Mouse (Mus musculus) CH12.LX (cell line): ENCODE results near the gene Alcam. TPM values are rescaled to one million over a fixed set of nuclear protein-coding genes. Genes with fewer than 3 reads are reported as not detected.

Source experiments
- DNase-seq: peaks from one replicate; pipeline ENCODE4 v3.0.0-alpha.2; 2013; ENCODE audit errors: extremely low read depth
- H3K27ac ChIP-seq: 2 replicates; pipeline ENCODE4 v1.5.1; 2012; ENCODE audit warnings: low read depth, mild to moderate bottlenecking, control low read depth, moderate library complexity; ENCODE audit not compliant: insufficient read depth
- H3K27me3 ChIP-seq: replicated peaks from 2 replicates; pipeline ENCODE3; 2012; ENCODE audit warnings: inconsistent platforms
- H3K36me3 ChIP-seq, 2 experiments: replicated peaks in 1 of 2; 2 replicates each; pipeline versions ENCODE3 to v1.6.1; 2012; ENCODE audit warnings: inconsistent platforms in 1 of 2, low read length in 1 of 2, mild to moderate bottlenecking in 1 of 2, mixed read lengths in 1 of 2, moderate library complexity in 1 of 2; ENCODE audit not compliant: control insufficient read depth in 1 of 2, insufficient read depth in 1 of 2
- H3K4me1 ChIP-seq, 2 experiments: 2 replicates each; pipeline ENCODE4 v1.6.1; 2012; ENCODE audit warnings: inconsistent platforms in 1 of 2, moderate library complexity in 1 of 2; ENCODE audit not compliant: insufficient read depth in 2 of 2, control insufficient read depth in 1 of 2
- H3K4me2 ChIP-seq: 2 replicates; pipeline ENCODE4 v1.6.1; 2012; ENCODE audit warnings: low read depth, mild to moderate bottlenecking, control low read depth; ENCODE audit not compliant: poor library complexity, insufficient read depth, severe bottlenecking
- H3K4me3 ChIP-seq, 3 experiments: fragments of 150-350 bp in 1 of 3; sonication (generic) in 1 of 3; replicated peaks in 1 of 3; 2 replicates each; pipeline versions ENCODE3 to v1.5.1; 2011 to 2012; ENCODE audit warnings: low read depth in 2 of 3, low read length in 2 of 3, mild to moderate bottlenecking in 2 of 3, moderate library complexity in 2 of 3, control low read depth in 1 of 3, improper control_type of control experiment in 1 of 3, inconsistent platforms in 1 of 3, mixed read lengths in 1 of 3; ENCODE audit not compliant: poor library complexity in 1 of 3
- H3K79me2 ChIP-seq: replicated peaks from 2 replicates; pipeline ENCODE4 v1.6.1; 2012; ENCODE audit warnings: mild to moderate bottlenecking, moderate library complexity; ENCODE audit not compliant: control insufficient read depth, poor library complexity, insufficient read depth, severe bottlenecking; ENCODE audit errors: extremely low read depth
- H3K9ac ChIP-seq: 2 replicates; pipeline ENCODE4 v1.6.1; 2012; ENCODE audit warnings: low read depth, mild to moderate bottlenecking, control low read depth, moderate library complexity; ENCODE audit not compliant: insufficient read depth
- H3K9me3 ChIP-seq: replicated peaks from 2 replicates; pipeline ENCODE3; 2012; ENCODE audit warnings: low read length, inconsistent platforms, mixed read lengths
- BHLHE40 ChIP-seq: IDR thresholded peaks from 2 replicates; pipeline ENCODE4 v1.6.1; 2011; ENCODE audit warnings: mild to moderate bottlenecking, low read depth, low read length, improper control_type of control experiment
- CHD1 ChIP-seq: IDR thresholded peaks from 2 replicates; pipeline ENCODE4 v1.6.1; 2012; ENCODE audit warnings: low read depth, low read length, improper control_type of control experiment, inconsistent platforms
- CHD2 ChIP-seq: IDR thresholded peaks from 2 replicates; pipeline ENCODE4 v1.6.1; 2011; ENCODE audit warnings: low read length, improper control_type of control experiment
- CTCF ChIP-seq, 2 experiments: IDR thresholded peaks in 1 of 2; conservative IDR thresholded peaks in 1 of 2; 2 replicates each; pipeline ENCODE4 v1.5.1; 2011 to 2012; ENCODE audit warnings: low read depth in 2 of 2, low read length in 2 of 2, improper control_type of control experiment in 1 of 2, inconsistent platforms in 1 of 2, mild to moderate bottlenecking in 1 of 2, moderate library complexity in 1 of 2
- E2F4 ChIP-seq: IDR thresholded peaks from 2 replicates; pipeline ENCODE4 v1.6.1; 2011; ENCODE audit warnings: low read depth, low read length, improper control_type of control experiment; ENCODE audit not compliant: insufficient replicate concordance
- ELF1 ChIP-seq: IDR thresholded peaks from 2 replicates; pipeline ENCODE4 v1.6.1; 2014; ENCODE audit warnings: low read depth, mild to moderate bottlenecking, inconsistent platforms, low read length, improper control_type of control experiment
- EP300 ChIP-seq: IDR thresholded peaks from 2 replicates; pipeline ENCODE4 v1.6.1; 2011; ENCODE audit warnings: low read length, improper control_type of control experiment
- ETS1 ChIP-seq: conservative IDR thresholded peaks from 2 replicates; pipeline ENCODE4 v1.6.1; 2012; ENCODE audit warnings: low read depth, mild to moderate bottlenecking, inconsistent platforms, low read length, improper control_type of control experiment, moderate library complexity
- GABPA ChIP-seq: IDR thresholded peaks from 2 replicates; pipeline ENCODE4 v1.6.1; 2012; ENCODE audit warnings: low read depth, low read length, improper control_type of control experiment, inconsistent platforms; ENCODE audit not compliant: insufficient replicate concordance
- HCFC1 ChIP-seq: IDR thresholded peaks from 2 replicates; pipeline ENCODE4 v1.6.1; 2012; ENCODE audit warnings: low read depth, mild to moderate bottlenecking, inconsistent platforms, low read length, improper control_type of control experiment
- IRF4 ChIP-seq: IDR thresholded peaks from 2 replicates; pipeline ENCODE4 v1.6.1; 2014; ENCODE audit warnings: low read depth, mild to moderate bottlenecking, inconsistent platforms, low read length, improper control_type of control experiment
- JUN ChIP-seq: IDR thresholded peaks from 2 replicates; pipeline ENCODE4 v1.6.1; 2011; ENCODE audit warnings: low read depth, mild to moderate bottlenecking, low read length, improper control_type of control experiment, moderate library complexity; ENCODE audit not compliant: insufficient read depth
- JUND ChIP-seq: conservative IDR thresholded peaks from 2 replicates; pipeline ENCODE4 v1.6.1; 2011; ENCODE audit warnings: low read depth, low read length, improper control_type of control experiment
- MAFK ChIP-seq: IDR thresholded peaks from 2 replicates; pipeline ENCODE4 v1.6.1; 2011; ENCODE audit warnings: low read length, improper control_type of control experiment; ENCODE audit not compliant: insufficient replicate concordance
- MAX ChIP-seq: IDR thresholded peaks from 2 replicates; pipeline ENCODE4 v1.6.1; 2011; ENCODE audit warnings: low read length, improper control_type of control experiment
- MAZ ChIP-seq: IDR thresholded peaks from 2 replicates; pipeline ENCODE4 v1.6.1; 2012; ENCODE audit warnings: low read depth, mild to moderate bottlenecking, inconsistent platforms, low read length, improper control_type of control experiment, moderate library complexity
- MEF2A ChIP-seq: IDR thresholded peaks from 2 replicates; pipeline ENCODE4 v1.6.1; 2014; ENCODE audit warnings: low read depth, mild to moderate bottlenecking, inconsistent platforms, low read length, improper control_type of control experiment, borderline replicate concordance
- MXI1 ChIP-seq: IDR thresholded peaks from 2 replicates; pipeline ENCODE4 v1.6.1; 2011; ENCODE audit warnings: mild to moderate bottlenecking, low read depth, low read length, improper control_type of control experiment
- NELFE ChIP-seq: IDR thresholded peaks from 2 replicates; pipeline ENCODE4 v1.6.1; 2011; ENCODE audit warnings: low read depth, low read length, improper control_type of control experiment
- PAX5 ChIP-seq: IDR thresholded peaks from 2 replicates; pipeline ENCODE4 v1.6.1; 2012; ENCODE audit warnings: low read length, inconsistent platforms, mixed read lengths
- POLR2AphosphoS2 ChIP-seq: IDR thresholded peaks from 2 replicates; pipeline ENCODE4 v1.6.1; 2011; ENCODE audit warnings: low read depth, low read length, improper control_type of control experiment
- RAD21 ChIP-seq: IDR thresholded peaks from 2 replicates; pipeline ENCODE4 v1.6.1; 2011; ENCODE audit warnings: low read depth, mild to moderate bottlenecking, low read length, improper control_type of control experiment, moderate library complexity
- RCOR1 ChIP-seq: conservative IDR thresholded peaks from 2 replicates; pipeline ENCODE4 v1.6.1; 2012; ENCODE audit warnings: low read depth, mild to moderate bottlenecking, inconsistent platforms, low read length, improper control_type of control experiment
- SIN3A ChIP-seq: IDR thresholded peaks from 2 replicates; pipeline ENCODE4 v1.6.1; 2012; ENCODE audit warnings: low read length, improper control_type of control experiment, inconsistent platforms
- SMC3 ChIP-seq: IDR thresholded peaks from 2 replicates; pipeline ENCODE4 v1.6.1; 2011; ENCODE audit warnings: low read depth, low read length, improper control_type of control experiment
- TBP ChIP-seq: conservative IDR thresholded peaks from 2 replicates; pipeline ENCODE4 v1.6.1; 2011; ENCODE audit warnings: low read depth, low read length, improper control_type of control experiment
- TCF12 ChIP-seq: IDR thresholded peaks from 2 replicates; pipeline ENCODE4 v1.6.1; 2014; ENCODE audit warnings: low read depth, mild to moderate bottlenecking, inconsistent platforms, low read length, improper control_type of control experiment
- UBTF ChIP-seq: IDR thresholded peaks from 2 replicates; pipeline ENCODE4 v1.6.1; 2012; ENCODE audit warnings: low read depth, mild to moderate bottlenecking, inconsistent platforms, low read length, improper control_type of control experiment, moderate library complexity
- USF2 ChIP-seq: conservative IDR thresholded peaks from 2 replicates; pipeline ENCODE4 v1.6.1; 2011; ENCODE audit warnings: low read depth, low read length, improper control_type of control experiment
- ZC3H11A ChIP-seq: IDR thresholded peaks from 2 replicates; pipeline ENCODE4 v1.6.1; 2012; ENCODE audit warnings: low read depth, mild to moderate bottlenecking, inconsistent platforms, low read length, improper control_type of control experiment
- ZMIZ1 ChIP-seq: IDR thresholded peaks from 2 replicates; pipeline ENCODE4 v1.6.1; 2012; ENCODE audit warnings: low read depth, mild to moderate bottlenecking, inconsistent platforms, low read length, improper control_type of control experiment
- ZNF384 ChIP-seq: IDR thresholded peaks from 2 replicates; pipeline ENCODE4 v1.6.1; 2012; ENCODE audit warnings: low read depth, low read length, improper control_type of control experiment, inconsistent platforms
- dilution Hi-C: fragments of 300-500 bp; cut with MboI; formaldehyde crosslinking; loops from 2 replicates; pipeline ENCODE4 v1.14.3; 2020; ENCODE audit warnings: low sequenced_read_pairs; ENCODE audit not compliant: extremely low pct_unique_long_range_greater_than_20kb, extremely low pct_ligation_motif_present
- in situ Hi-C: fragments of 300-500 bp; cut with MboI; formaldehyde crosslinking; loops from 3 replicates; pipeline ENCODE4 v1.14.3; 2019; ENCODE audit warnings: low sequenced_read_pairs, low pct_ligation_motif_present, low pct_unique_long_range_greater_than_20kb, mixed read lengths
- polyA plus RNA-seq: library from polyadenylated mRNA; unstranded; fragments of >175 nt; gene quantifications from 2 replicates; pipeline ENCODE4 v1.2.1, GENCODE M21; 2012; ENCODE audit warnings: low read depth; ENCODE audit not compliant: insufficient read length
- total RNA-seq, 2 experiments: library from RNA; depleted of rRNA; stranded (reverse); fragments of 300-350 nt in 1 of 2; fragments of >200 nt in 1 of 2; gene quantifications; 2 replicates each; pipeline ENCODE4 v1.2.3; 2012 to 2014

Gene Alcam
- total and polyA plus RNA-seq, 3 experiments = 26.3 to 56.7 (median 54.6) TPM

DNA sequence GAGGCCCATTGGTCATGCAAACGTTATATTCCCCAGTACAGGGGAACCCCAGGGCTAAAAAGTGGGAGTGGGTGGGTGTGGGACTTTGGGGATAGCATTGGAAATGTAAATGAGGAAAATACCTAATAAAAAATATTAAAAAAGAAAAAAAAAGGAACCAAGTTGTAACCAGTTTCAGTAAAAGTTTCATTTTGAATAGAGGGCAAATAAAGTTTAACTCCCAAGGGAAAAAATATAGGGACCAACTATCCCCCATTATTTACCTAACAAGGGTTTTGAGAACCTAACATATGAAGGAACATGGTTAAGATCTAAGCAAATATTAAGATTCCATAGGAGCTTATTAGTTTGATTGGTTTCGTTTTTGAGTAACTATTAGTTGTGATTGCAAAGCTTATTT is 146.9 kb downstream of the Alcam start:
- Histone ChIP-seq H3K4me3 (no peak overlapping the region), H3K9me3 (no peaks in the 10 kb centered on the region), H3K9ac (no peak overlapping the region; the same call in 1 of the 2 replicates), H3K27ac (no peak overlapping the region), H3K4me2 (peak overlapping the region; percentile 56), H3K27me3 (no peaks in the 10 kb centered on the region), H3K4me1 (peaks cover 15 to 50% of the 10 kb centered on the region in 2 experiments; a peak in 3 of 4 replicates), H3K36me3 (peaks cover 5% of the 10 kb centered on the region in 2 experiments), H3K79me2 (no peaks in the 10 kb centered on the region; the same call in 1 of the 2 replicates)
- in situ Hi-C loops = no loop called here
- dilution Hi-C loops = no loop called here
- no peak for DNase-seq
- peak; percentile 80 for TF ChIP-seq IRF4
- 0 out of 2 replicates have a peak, but pooled peaks have one; percentile 46 for TF ChIP-seq RCOR1
- no peak for TF ChIP-seq MEF2A
- TF ChIP-seq HCFC1 = no peak
- TF ChIP-seq JUN = peak; percentile 47
- TF ChIP-seq TBP = no peak
- TF ChIP-seq ZMIZ1 = no peak
- TF ChIP-seq MAX = no peak
- peak; percentile 78 for TF ChIP-seq ZNF384
- no peak for TF ChIP-seq GABPA
- TF ChIP-seq PAX5 = no peak
- TF ChIP-seq ZC3H11A = no peak
- no peak for TF ChIP-seq NELFE
- no peak for TF ChIP-seq CHD1
- TF ChIP-seq MXI1 = no peak
- TF ChIP-seq SIN3A = no peak
- TF ChIP-seq EP300 = peak; percentile 83
- no peak for TF ChIP-seq USF2
- TF ChIP-seq MAFK = no peak
- no peak for TF ChIP-seq UBTF
- peak; percentile 57; the same call in 1 of the 2 replicates for TF ChIP-seq JUND
- TF ChIP-seq ELF1 = no peak

GRCm38 (mm10) chr16:52303532-52303902 is 150.4 kb downstream of the Alcam start:
- no peaks in the 10 kb centered on the region for H3K27me3 ChIP-seq
- dilution Hi-C loops = no loop called here
- peak overlapping the region; percentile 91 for H3K27ac ChIP-seq
- H3K4me2 ChIP-seq = peak overlapping the region; percentile 76
- H3K9ac ChIP-seq = peak overlapping the region; percentile 39
- peak; percentile 75 for DNase-seq
- peaks cover 5 to 8% of the 10 kb centered on the region in 2 experiments for H3K36me3 ChIP-seq
- H3K4me3 ChIP-seq = peak overlapping the region in 1 of 3 experiments; percentile 9
- no peaks in the 10 kb centered on the region for H3K9me3 ChIP-seq
- in situ Hi-C loops = no loop called here
- H3K4me1 ChIP-seq = peaks cover 15 to 46% of the 10 kb centered on the region in 2 experiments
- H3K79me2 ChIP-seq = no peaks in the 10 kb centered on the region; the same call in 1 of the 2 replicates
- peak; percentile 77; the same call in 1 of the 2 replicates for TF ChIP-seq MAZ
- peak; percentile 14; the same call in 1 of the 2 replicates for TF ChIP-seq TCF12
- no peak for TF ChIP-seq CHD2
- no peak for TF ChIP-seq ZC3H11A
- no peak for TF ChIP-seq PAX5
- TF ChIP-seq JUN = no peak
- no peak; the same call in 1 of the 2 replicates for TF ChIP-seq POLR2AphosphoS2
- no peak for TF ChIP-seq GABPA
- TF ChIP-seq ETS1 = peak; percentile 67; the same call in 1 of the 2 replicates
- TF ChIP-seq IRF4 = peak; percentile 78
- no peak for TF ChIP-seq RAD21
- no peak for TF ChIP-seq E2F4
- TF ChIP-seq CHD1 = no peak
- no peak for TF ChIP-seq RCOR1
- no peak for TF ChIP-seq UBTF
- no peak; the same call in 1 of the 2 replicates for TF ChIP-seq MXI1
- TF ChIP-seq CTCF (conservative IDR thresholded peaks at IDR 0.05 in 1 of 2, IDR thresholded peaks at IDR 0.05 in 1 of 2; ENCODE audit: low read depth in 2 of 2, low read length in 2 of 2) = no peak
- TF ChIP-seq BHLHE40 = peak; percentile 91
- no peak for TF ChIP-seq SMC3
- no peak for TF ChIP-seq ZNF384
- TF ChIP-seq ELF1 = peak; percentile 37; the same call in 1 of the 2 replicates
- peak; percentile 70; the same call in 1 of the 2 replicates for TF ChIP-seq MAX
